Mouse (Mus musculus) naive thymus-derived CD4-positive, alpha-beta T cell, adult 5 months (primary cell): ENCODE results near the gene Tex21. TPM values are rescaled to one million over a fixed set of nuclear protein-coding genes. Genes with fewer than 3 reads are reported as not detected.

ENCODE experiments used
- polyA plus RNA-seq: library from polyadenylated mRNA; unstranded; fragments of 100-300 nt; shearing (Covaris generic); gene quantifications from one replicate; pipeline ENCODE4 v1.2.1, GENCODE M21; 2017

The Tex21 gene
- not detected for polyA plus RNA-seq

DNA sequence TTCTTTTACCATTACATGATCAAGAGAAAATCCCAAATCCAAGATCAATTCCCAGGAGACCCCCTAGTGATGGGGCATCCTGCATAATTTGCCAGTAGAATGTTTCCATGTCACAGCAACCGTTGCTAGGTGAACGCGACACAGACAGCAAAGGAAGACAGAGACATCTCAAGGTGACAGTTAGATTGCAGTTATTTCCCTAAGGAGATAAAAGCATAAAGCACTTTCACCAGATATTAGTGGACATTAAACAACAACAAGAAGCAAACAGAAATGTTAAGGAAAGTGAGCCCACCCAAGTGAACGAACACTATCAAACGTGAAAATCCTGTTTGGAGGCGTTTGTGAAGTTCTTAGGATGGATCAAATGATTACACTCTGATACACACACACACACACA, at the start of gene Tex21:
Gene Tex21 (minus strand): TSS at position 101 of the 400 bp plus-strand sequence.

GRCm38 (mm10) chr12:76254725-76255498, 8.4 kb upstream of the Tex21 start, which contains the start of gene Mthfd1:
TSS of gene Mthfd1 (plus strand) at chr12:76255298.

DNA sequence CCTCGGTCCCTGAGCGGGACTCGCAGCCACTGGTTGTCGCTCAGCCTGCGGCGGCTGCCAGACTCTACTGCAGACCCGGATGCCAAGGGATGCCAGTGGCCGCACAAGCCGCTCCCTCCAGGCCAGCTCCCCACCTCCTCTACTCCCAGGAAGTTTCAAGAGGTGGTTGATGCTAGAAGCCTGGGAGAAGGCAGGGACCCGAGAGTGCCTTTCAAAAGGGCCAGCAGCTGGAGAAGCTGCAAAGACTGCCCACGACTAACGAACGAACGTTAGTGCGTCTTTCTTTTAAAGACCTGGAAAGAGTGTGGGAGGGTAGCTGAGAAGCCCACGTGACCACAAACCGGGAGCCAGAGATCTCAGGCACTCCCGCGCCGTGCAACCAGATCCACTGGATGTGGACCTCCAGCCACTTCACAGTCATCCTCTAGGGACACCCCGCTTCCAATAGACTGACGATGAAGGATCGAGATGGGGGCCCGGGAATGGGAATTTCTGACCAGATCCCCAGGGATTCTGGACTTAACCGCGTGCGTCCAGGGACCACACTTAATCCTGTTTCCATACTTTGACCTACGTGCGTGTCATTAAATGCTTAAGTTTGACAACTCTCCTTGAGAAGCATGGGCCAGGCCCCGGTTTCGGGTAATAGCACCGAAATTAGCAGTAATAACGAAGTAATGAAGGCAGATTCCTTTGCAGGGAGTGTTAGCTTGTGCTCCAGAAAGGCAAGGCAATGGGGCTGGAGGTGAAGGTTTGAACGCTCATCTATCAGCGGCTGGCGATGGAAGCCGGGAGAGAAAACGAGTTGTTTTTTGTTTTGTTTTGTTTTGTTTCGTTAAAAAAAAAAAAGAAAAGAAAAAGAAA, 69.3 kb downstream of the Tex21 start, which contains the start of gene Esr2:
Gene Esr2 (minus strand): TSS at position 260 of the 864 bp plus-strand sequence.

Other genes starting within 250 kb of the Tex21 start
- not detected for gene Esr2, start 69.5 kb downstream of the Tex21 start, polyA plus RNA-seq
- 48.1 TPM for gene Mthfd1, start 8.6 kb upstream of the Tex21 start, polyA plus RNA-seq
- gene Akap5, start 78.1 kb upstream of the Tex21 start, polyA plus RNA-seq = 0.40 TPM
- 100.0 TPM for gene Zbtb25, start 122.9 kb upstream of the Tex21 start, polyA plus RNA-seq
- gene Zbtb1, start 123.5 kb upstream of the Tex21 start, polyA plus RNA-seq = 18.9 TPM
- 3.6 TPM for gene Hspa2, start 157.4 kb upstream of the Tex21 start, polyA plus RNA-seq
- not detected for gene Ppp1r36, start 170.8 kb upstream of the Tex21 start, polyA plus RNA-seq